Mouse (Mus musculus) embryonic facial prominence, embryonic 12.5 days (tissue): ENCODE measurements around the gene Mpp2. TPM values are rescaled to one million over a fixed set of nuclear protein-coding genes. Genes with fewer than 3 reads are reported as not detected.

Source experiments
- ATAC-seq: fragments of 200-750 bp; cut with Nextera tagmentation; 2 replicates; pipeline ENCODE4 v1.8.0; 2017; ENCODE audit not compliant: insufficient number of reproducible peaks, insufficient read depth, low FRiP score, low TSS enrichment
- H3K27ac ChIP-seq: fragments of 300-500 bp; sonication (generic); 2 replicates; pipeline ENCODE4 v1.5.1; 2016; ENCODE audit warnings: mild to moderate bottlenecking
- H3K27me3 ChIP-seq: fragments of 300-500 bp; sonication (generic); 2 replicates; pipeline ENCODE4 v1.6.1; 2016; ENCODE audit warnings: mild to moderate bottlenecking, moderate library complexity
- H3K36me3 ChIP-seq: fragments of 300-500 bp; sonication (generic); 2 replicates; pipeline ENCODE4 v1.6.1; 2016; ENCODE audit warnings: mild to moderate bottlenecking
- H3K4me1 ChIP-seq: fragments of 300-500 bp; sonication (generic); 2 replicates; pipeline ENCODE4 v1.6.1; 2016
- H3K4me2 ChIP-seq: fragments of 300-500 bp; sonication (generic); replicated peaks from 2 replicates; pipeline ENCODE4 v1.6.1; 2016; ENCODE audit warnings: mild to moderate bottlenecking, moderate library complexity
- H3K4me3 ChIP-seq: fragments of 300-500 bp; sonication (generic); 2 replicates; pipeline ENCODE4 v1.5.1; 2016; ENCODE audit warnings: mild to moderate bottlenecking
- H3K9ac ChIP-seq: fragments of 300-500 bp; sonication (generic); 2 replicates; pipeline ENCODE4 v1.6.1; 2016; ENCODE audit warnings: mild to moderate bottlenecking, moderate library complexity
- H3K9me3 ChIP-seq: fragments of 300-500 bp; sonication (generic); 2 replicates; pipeline ENCODE4 v1.6.1; 2016; ENCODE audit warnings: mild to moderate bottlenecking, moderate library complexity
- WGBS: fragments of 180-500 bp; shearing (Covaris S2); methylation state at CpG from one replicate; pipeline ENCODE4 v1.1.7; 2016; 5-methylcytosine and 5-hydroxymethylcytosine counted together
- polyA plus RNA-seq: library from polyadenylated mRNA; unstranded; fragments of >200 nt; fragmentation: Nextera tagmentation; extraction: Ambion mirVana; gene quantifications from 2 replicates; pipeline ENCODE4 v1.2.1, GENCODE M21; 2016

Mpp2 gene
- polyA plus RNA-seq, 1 experiment from 2014 or later, result 12.8 TPM

GRCm38 (mm10) chr11:102008372-102008771, 79.9 kb downstream of the Mpp2 start:
- Histone ChIP-seq H3K27ac (no peak overlapping the region), H3K4me1 (no peaks in the 10 kb centered on the region), H3K36me3 (peaks cover 26% of the 10 kb centered on the region), H3K4me3 (no peak overlapping the region), H3K9me3 (no peaks in the 10 kb centered on the region), H3K4me2 (no peak overlapping the region), H3K9ac (no peak overlapping the region), H3K27me3 (no peaks in the 10 kb centered on the region)
- 88% methylated on average over 8 of the region's 8 CpGs for WGBS
- no peak for ATAC-seq

Other genes with a start within 250 kb of the Mpp2 start
- gene Meox1, start 194.1 kb downstream of the Mpp2 start, polyA plus RNA-seq, result 10.0 and 10.9 TPM in 2 replicates
- gene Sost, start 121.5 kb downstream of the Mpp2 start, polyA plus RNA-seq, result 0.10 and 0.14 TPM in 2 replicates
- not detected in 2 replicates for gene Cfap97d1, start 104.2 kb downstream of the Mpp2 start, polyA plus RNA-seq
- 12.3 and 12.5 TPM in 2 replicates for gene Dusp3, start 101.5 kb downstream of the Mpp2 start, polyA plus RNA-seq
- gene Mpp3, start 60.1 kb downstream of the Mpp2 start, polyA plus RNA-seq, result 11.1 and 11.4 TPM in 2 replicates
- 0.43 and 0.55 TPM in 2 replicates for gene Cd300lg, start 47.0 kb downstream of the Mpp2 start, polyA plus RNA-seq
- not detected in 2 replicates for gene Ppy, start 12.8 kb upstream of the Mpp2 start, polyA plus RNA-seq
- 0.71 TPM in 1 of 2 replicates, not detected in the other for gene Pyy, start 19.3 kb upstream of the Mpp2 start, polyA plus RNA-seq
- gene Nags, start 57.0 kb upstream of the Mpp2 start, polyA plus RNA-seq, result 0.06 TPM in 1 of 2 replicates, not detected in the other
- 43.4 and 44.3 TPM in 2 replicates for gene Tmem101, start 67.9 kb upstream of the Mpp2 start, polyA plus RNA-seq
- gene Lsm12, start 96.8 kb upstream of the Mpp2 start, polyA plus RNA-seq, result 104 and 108 TPM in 2 replicates
- gene G6pc3, start 101.1 kb upstream of the Mpp2 start, polyA plus RNA-seq, result 30.3 and 31.3 TPM in 2 replicates
- 70.0 and 80.0 TPM in 2 replicates for gene Hdac5, start 141.7 kb upstream of the Mpp2 start, polyA plus RNA-seq
- 20.6 and 21.7 TPM in 2 replicates for gene BC030867, start 160.4 kb upstream of the Mpp2 start, polyA plus RNA-seq
- 0.10 and 0.18 TPM in 2 replicates for gene Asb16, start 180.2 kb upstream of the Mpp2 start, polyA plus RNA-seq
- 48.9 and 53.6 TPM in 2 replicates for gene Tmub2, start 196.4 kb upstream of the Mpp2 start, polyA plus RNA-seq
- gene Atxn7l3, start 208.1 kb upstream of the Mpp2 start, polyA plus RNA-seq, result 25.0 and 26.1 TPM in 2 replicates
- 103 and 114 TPM in 2 replicates for gene Ubtf, start 231.2 kb upstream of the Mpp2 start, polyA plus RNA-seq